26 mouse cellular contexts compared by ENCODE assay signal in genomic region chr10:27488452-27488851, GRCm38 (mm10).
DNase-seq lines count a peak whose midpoint lies in the region; ATAC-seq and TF ChIP-seq lines count a peak whose summit lies in the region.
"Had no signal": no experiment of that assay in that cellular context is flagged by ENCODE, and none has a peak within 500 bp of the region (broad histone marks: within the 10 kb centered on the region; RNA-seq: fewer than 3 reads in every experiment).

No protein-coding gene starts in this region.

- H3K4me3 ChIP-seq in gastrocnemius, adult 2 months: peak overlapping the region; percentile 28
- H3K4me3 ChIP-seq: embryonic facial prominence, embryonic 13.5 days; erythroblast, embryonic 14.5 days; forebrain, embryonic 12.5 days; limb, embryonic 12.5 days; midbrain, embryonic 15.5 days; neural tube, embryonic 12.5 days; stomach, embryonic 15.5 days had no signal

- no peak for ATAC-seq in granulocyte monocyte progenitor cell, adult 5-6 weeks (replicated peaks; ENCODE audit: poor library complexity, severe bottlenecking)
- ATAC-seq: CD4-positive, CD25-positive, alpha-beta regulatory T cell, adult 4 months; inflammation-experienced regulatory T-cells, adult 6 months; midbrain, embryonic 15.5 days had no signal

- TF ChIP-seq CTCF in gastrocnemius, adult 2 months (IDR thresholded peaks at IDR 0.05): no peak

- peak; percentile 35 for DNase-seq in gastrocnemius, adult 2 months
- DNase-seq in gastrocnemius, postnatal 36 days: no peak
- DNase-seq in heart, adult 9 months (ENCODE audit: low spot score in 2 of 2): peak; percentile 28 to 33
- DNase-seq in heart, postnatal 25 days (ENCODE audit: low spot score): no peak
- DNase-seq in Muller cell, postnatal 12 days (ENCODE audit: inconsistent ontology term): peak; percentile 13
- DNase-seq in heart, postnatal 10 days: peak; percentile 27 to 43
- no peak for DNase-seq in kidney, postnatal 4 days
- DNase-seq: adrenal gland, postnatal 36 days; cerebellum, adult 11 months; cerebellum, adult 9-11 months; gastrocnemius, postnatal 14 days; kidney, adult 18-20 months; lung, postnatal 4 days; retina, postnatal 1 day; thymus, postnatal 25 days had no signal

- peak overlapping the region; percentile 70 for H3K27ac ChIP-seq in gastrocnemius, adult 2 months
- H3K27ac ChIP-seq: embryonic facial prominence, embryonic 13.5 days; forebrain, embryonic 12.5 days; hindbrain, embryonic 14.5 days; limb, embryonic 12.5 days; midbrain, embryonic 15.5 days; neural tube, embryonic 12.5 days; stomach, embryonic 15.5 days had no signal

- intact Hi-C loops in gastrocnemius, adult 2 months (cut with DNase I): no loop called here
- intact Hi-C loops in gastrocnemius, postnatal 36 days (cut with DNase I): no loop called here
- intact Hi-C loops in heart, postnatal 25 days (cut with DNase I): no loop called here
- intact Hi-C loops in heart, postnatal 10 days (cut with DNase I): no loop called here

Comparison
In these comparisons a context has a peak if more than half of its experiments do, and no peak if none do; other contexts are left out.
1. DNase-seq: peak in gastrocnemius, adult 2 months (single experiment), heart, adult 9 months (2 of 2), Muller cell, postnatal 12 days (single experiment) and heart, postnatal 10 days (2 of 2); none in gastrocnemius, postnatal 36 days (0 of 2), heart, postnatal 25 days (single experiment) and kidney, postnatal 4 days (0 of 2).